Mouse (Mus musculus): ENCODE measurements around the gene Napb.
"Not testable (repeated sequence)": the region's sequence is repeated elsewhere in the genome, so short reads cannot be mapped to it uniquely, and the experiment has no call there.

Gene Napb

GRCm38 (mm10) chr2:148732327-148733000, at the start of gene Napb:
Napb (minus strand) TSS chr2:148732467.
- DNase-seq (ENCODE audit: low read depth, low spot score): peak; percentile 91

GRCm38 (mm10) chr2:148781709-148782108, 49.4 kb upstream of the Napb start, which contains the start of gene 8030411F24Rik:
8030411F24Rik (plus strand) TSS chr2:148782009.
- DNase-seq (ENCODE audit: low read depth, low spot score): no peak

DNA sequence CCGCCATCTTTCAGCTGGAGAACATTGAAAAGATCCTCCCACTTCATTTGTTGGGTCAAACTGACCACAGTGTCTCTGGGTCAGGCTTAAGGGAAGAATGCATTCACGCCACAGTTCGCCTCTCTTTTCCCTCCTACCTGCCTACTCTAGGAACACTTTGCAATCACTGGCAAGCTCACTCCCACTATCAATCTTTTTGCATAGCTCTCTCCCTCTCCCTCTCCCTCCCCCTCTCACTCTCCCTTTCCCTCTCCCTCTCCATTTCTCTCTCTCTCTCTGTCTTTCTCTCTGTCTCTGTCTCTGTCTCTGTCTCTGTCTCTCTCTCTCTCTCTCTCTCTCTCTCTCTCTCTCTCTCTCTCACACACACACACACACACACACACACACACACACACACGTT, 39.1 kb upstream of the Napb start, which contains the start of gene Cst11:
Cst11 (minus strand) TSS at position 101 of the 400 bp plus-strand sequence.
- DNase-seq (ENCODE audit: low read depth, low spot score): not testable (repeated sequence)

DNA sequence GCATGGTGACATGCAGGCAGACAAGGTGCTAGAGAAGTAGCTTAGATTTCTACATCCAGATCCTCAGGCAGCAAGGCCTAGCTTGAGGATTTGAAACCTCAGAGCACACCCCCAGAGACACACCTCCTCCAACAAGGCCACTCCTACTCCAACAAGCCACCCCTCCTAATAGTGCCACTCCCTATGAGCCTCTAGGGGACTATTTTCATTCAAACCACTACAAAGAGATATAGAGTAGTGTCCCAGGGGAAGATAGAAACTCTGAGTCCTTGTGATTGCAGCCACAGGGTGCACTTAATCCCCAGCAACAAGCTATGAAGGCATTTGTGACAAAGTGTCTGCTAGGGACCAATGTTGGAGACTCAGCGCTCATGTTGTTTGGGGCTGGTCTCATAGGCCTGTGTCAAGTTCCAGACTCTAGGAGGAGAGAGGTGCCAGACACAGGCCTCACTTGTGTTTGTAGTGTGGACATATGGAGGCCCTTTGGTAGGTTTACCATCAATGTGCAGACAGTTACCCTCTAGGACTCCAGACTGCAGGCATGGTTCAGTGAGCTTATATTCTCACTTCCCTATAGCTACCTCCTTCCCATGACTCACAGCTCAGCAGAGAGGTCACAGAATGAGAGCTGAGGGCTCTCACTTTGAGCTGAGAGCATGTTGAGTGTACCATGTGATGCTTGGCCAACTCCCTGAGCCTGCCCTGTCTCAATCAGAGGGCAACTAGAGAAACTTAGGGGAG, 31.6 kb upstream of the Napb start:
- no peak for DNase-seq (ENCODE audit: low read depth, low spot score)

DNA sequence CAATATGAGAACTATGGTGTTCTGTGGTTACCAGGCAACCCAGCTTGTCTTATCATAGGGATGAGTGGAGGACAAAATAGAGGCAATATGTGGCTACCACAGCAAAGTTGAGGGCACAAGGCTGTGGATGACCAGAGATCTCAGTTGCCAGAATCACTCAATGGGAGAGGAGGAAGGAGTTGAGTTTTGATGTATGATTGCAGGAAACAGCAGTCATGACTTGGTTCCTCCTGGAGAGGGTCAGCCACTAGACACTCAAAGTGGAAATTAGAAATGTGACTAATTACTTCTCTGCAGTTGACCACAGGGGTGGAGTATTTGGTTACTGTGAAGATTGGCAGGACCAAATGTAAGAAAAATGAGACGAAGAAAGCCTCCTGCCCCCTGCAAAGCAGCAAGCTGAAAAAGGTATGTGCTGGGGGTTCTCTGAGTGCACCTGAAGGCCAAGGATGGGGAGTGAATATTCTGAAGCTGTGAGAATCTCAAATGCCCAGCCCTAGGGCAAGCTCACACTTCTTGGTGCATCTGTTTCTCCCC, 22.1 kb upstream of the Napb start:
- no peak for DNase-seq (ENCODE audit: low read depth, low spot score)

DNA sequence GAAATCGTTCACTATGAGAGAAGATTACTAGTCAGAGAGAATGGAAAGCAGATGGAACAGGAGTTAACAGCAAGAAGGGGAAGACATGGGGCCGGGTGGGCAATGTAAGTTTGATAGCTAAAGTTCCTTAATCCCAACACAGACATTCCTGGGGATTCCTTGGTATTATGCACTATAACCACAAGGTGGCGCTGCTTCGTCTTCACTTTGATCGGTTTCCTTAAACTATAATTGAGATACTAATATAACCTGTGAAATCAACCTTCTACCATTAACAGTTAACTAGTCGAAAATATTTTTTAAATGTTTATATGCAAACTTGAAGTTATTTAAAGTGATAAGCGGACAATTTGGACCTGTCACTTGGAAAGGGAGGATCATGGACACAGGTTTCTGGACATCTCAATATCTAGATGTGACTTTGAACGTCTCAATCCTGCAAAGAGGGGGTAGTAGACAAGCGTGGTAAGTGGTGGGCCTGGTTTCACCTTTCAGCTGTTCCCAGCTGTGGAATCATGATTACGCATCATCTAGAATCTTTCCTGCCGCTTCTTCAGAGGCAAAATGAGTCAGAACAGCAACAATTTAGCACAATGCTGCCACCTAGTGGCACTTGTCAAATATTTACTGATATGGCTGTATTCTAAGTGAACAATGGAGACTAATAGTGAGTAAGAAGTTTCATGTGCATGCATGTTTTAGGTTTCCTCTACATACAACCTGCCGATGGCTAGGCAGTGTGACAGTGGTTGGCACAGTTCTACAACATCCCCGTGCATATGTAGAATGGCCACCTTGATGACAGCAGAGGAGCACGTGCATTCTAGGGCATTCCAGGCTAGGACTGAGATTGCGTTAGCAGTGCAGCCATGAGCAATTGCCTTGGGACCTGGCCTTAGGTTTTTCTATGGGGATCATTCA, 19.9 kb upstream of the Napb start:
- peak; percentile 70 for DNase-seq (ENCODE audit: low read depth, low spot score)

GRCm38 (mm10) chr2:148750058-148750457, 17.8 kb upstream of the Napb start, which contains the start of gene Cstl1:
Cstl1 (plus strand) TSS chr2:148750358.
- no peak for DNase-seq (ENCODE audit: low read depth, low spot score)

DNA sequence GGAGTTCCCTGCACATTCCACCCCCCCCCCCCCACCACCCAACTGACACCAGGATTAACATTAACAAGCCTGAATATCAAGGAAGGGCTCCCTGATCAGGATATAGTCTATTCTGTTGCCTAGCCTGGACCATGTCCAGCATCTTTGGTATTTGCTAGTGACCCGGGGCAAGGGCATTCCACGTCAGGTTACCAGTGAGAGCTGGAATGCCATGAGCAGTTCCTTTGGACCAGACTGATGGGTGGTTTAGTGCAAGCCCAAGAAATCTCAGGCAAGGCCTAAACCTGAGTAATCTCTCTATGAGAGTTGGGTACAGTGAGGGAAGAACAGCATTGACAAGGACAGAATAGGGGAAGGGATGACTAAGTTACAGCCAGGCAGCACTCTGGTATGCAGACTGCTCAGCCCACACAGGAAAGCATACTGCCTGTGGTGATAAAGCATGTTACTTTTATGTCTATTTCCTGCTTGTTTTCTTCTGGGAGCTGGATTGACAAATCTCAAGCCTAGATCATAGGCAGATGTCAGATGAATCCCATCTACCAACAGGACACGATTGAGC, 11.7 kb upstream of the Napb start:
- no peak for DNase-seq (ENCODE audit: low read depth, low spot score)

GRCm38 (mm10) chr2:148743001-148743400, 10.7 kb upstream of the Napb start:
- DNase-seq (ENCODE audit: low read depth, low spot score): no peak

DNA sequence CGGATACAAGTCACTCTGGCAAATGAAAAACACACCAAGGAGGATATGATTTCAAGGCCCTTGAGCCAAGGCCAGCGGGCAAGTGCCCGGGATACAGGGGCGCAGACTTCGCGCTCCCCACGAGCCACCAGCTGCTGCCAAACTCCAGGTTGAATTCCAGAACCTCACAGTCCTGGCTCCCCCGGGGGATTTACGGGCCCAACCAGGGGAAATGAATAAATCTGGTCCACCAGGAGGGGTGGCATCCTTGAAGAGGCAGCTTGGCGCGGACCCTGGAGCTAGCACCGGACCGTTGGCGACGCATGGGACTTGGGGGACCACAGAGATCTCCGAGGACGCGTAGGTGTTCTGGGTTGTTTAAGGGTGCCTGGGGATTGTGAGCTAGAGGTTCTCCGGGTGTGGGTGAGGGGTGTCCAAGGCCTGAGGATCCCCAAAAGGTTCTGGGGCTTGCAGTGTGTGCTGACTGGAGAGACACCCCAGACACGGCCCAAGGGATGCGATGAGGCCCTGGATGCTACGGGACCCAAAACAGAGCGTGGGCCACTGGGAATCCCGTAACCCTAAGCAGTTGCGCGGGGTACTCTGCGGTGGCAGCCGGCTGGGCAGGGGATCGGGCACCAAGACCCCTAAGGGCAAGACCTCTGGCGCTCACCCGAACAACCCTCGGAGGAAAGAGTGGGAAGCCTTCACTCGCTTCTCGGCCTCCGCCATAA, 497 bp downstream of the Napb start:
- no peak for DNase-seq (ENCODE audit: low read depth, low spot score)

GRCm38 (mm10) chr2:148719271-148719995, 12.8 kb downstream of the Napb start:
- DNase-seq (ENCODE audit: low read depth, low spot score): no peak

DNA sequence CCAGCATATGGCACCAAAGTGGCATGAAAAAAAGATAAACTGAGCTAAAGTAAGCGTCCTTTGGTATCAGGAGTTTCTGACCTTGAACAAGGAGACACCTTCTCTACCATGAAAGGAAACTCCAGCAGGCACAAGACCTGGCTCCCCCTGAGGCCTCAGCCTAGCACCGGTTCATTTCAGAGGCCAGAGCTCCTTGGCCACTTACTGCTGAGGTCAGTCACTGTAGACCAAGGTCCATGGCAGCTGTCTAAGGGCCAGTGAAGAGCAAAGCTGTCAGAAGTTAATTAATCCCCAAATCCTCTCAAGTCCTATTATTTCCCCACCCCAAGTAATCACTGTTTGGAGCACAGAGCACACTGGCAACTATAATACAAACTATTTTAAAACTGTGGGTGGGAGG, 15.2 kb downstream of the Napb start:
- no peak for DNase-seq (ENCODE audit: low read depth, low spot score)

DNA sequence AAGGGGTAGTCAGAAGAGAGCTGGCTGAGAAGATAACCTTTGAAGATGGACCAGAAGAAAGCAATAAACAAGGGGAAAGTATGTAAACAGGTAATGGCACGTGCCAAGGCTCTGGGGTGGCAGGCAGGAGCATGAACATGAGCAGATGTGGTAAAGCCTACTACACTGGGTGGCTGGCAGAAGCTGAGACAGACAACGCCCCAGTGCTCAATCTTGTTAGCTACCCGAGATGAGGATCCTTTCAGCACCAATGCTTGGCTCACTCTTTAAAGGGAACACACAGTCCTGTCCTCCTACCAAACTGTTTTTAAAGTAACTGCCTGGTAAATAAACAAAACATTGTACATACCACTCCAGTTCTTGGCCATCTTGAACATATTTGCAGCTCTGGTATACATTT, 19.9 kb downstream of the Napb start:
- no peak for DNase-seq (ENCODE audit: low read depth, low spot score)

GRCm38 (mm10) chr2:148707202-148707530, 25.1 kb downstream of the Napb start:
- DNase-seq (ENCODE audit: low read depth, low spot score): no peak

DNA sequence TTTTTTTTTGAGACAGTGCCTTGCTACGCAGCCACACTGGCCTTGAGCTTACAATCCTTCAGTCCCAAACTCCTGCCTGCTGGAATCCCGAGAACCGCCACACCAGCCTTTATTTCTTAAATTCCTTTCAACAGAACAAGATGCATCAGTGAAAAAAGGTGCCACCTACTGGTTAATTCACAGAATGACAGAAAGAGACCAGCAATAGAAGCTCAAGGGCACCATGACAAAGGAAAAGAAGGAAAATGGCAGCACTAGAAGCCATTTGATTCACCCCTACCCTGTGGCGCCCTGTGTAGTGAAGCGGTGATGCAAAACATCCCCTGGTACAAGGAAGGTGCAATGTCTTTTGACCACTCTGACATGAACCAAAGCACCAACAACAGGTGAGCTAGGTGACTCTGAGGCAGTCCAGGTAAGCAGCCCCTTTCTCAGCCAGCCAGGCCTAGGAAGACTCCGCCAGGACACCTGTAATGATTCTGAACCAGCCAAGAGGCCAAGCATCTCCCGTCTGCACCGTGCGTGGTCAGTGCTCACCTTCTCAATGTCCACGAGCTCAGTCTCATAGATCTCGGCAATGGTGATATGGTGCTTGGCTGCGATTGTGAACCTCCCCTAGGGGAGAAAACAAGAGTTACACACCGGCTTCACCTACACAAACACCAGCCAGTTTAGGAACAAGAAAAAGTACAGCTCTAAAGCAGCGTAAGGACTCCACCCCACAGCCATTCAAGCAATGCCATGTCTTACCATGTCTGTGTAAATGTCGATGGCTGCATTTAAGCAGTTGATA, 25.7 kb downstream of the Napb start:
- no peak for DNase-seq (ENCODE audit: low read depth, low spot score)

DNA sequence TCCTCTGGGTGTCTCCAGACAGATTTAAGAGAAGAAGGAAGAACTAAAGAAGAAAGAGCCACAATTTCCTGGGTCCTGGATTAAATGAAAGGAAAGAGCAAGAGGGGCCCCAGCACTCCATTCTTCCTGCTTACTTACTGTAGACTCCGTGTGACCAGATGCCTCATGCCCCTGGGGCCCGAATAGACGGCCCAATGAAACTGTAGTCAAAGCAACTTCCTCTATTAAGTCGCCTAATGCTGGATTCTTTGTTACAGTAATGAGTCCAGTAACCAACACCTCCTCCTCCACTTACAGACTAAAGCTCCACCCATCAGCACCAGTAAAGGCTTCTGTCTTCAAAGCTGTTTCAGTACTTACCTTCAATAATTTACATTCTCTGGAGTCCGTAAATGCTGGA, 33.7 kb downstream of the Napb start:
- no peak for DNase-seq (ENCODE audit: low read depth, low spot score)

GRCm38 (mm10) chr2:148690781-148691180, 41.5 kb downstream of the Napb start:
- DNase-seq (ENCODE audit: low read depth, low spot score): no peak

DNA sequence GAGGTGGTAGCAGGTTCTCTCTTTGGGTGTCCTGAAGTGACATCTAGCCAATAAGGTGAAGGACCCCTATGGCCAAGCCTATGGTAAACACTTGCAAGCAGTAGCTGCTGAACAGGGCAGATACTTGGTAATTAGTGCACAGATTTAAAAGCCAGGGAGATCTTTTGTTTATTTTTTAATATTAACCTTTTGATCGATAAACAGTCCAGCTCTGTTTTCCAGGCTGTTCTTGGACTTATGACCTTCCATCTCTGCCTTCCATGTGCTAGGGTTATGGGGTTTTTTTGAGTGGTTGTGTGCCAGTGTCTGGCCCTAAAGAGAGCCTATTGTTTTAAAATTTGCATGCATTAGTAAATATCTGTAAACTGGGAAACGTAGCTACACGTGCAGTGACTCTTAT, 42.0 kb downstream of the Napb start:
- DNase-seq (ENCODE audit: low read depth, low spot score): no peak

DNA sequence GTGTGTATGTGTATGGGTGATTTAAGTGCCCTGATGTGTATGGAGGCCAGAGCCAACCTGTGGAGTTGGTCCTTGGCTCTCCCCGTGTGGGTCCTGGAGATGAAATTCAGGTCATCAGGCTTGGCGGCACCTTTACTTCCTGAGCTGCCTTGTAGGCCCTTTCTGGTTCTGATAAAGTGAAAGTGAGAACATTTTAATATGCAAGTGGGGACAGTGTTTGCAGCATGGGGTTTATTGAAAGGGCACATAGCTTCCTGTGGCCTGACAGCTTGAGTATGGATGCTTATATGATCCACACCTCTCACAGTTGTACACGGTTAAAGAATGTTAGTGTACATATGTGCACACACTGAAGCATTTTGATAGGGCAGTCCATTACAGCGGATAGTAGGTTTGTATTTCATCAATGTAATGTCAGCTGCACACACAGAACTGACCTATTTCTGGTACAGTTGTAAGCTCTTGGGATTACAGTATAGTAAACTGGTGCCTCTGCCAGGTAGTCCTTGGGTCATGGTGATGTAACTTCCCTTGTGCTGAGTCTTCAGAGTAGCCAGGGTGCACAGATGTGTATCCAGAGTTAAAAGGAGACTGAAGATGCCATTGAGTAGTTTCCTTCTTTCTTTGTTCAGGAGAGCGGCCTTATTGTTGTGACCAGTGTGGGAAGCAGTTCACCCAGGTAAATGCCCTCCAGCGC, 42.7 kb downstream of the Napb start:
- no peak for DNase-seq (ENCODE audit: low read depth, low spot score)
